Mouse (Mus musculus) embryonic facial prominence, embryonic 13.5 days (tissue): Measurements from ENCODE around the gene Gm36210. TPM values are rescaled to one million over a fixed set of nuclear protein-coding genes. Genes with fewer than 3 reads are reported as not detected.

Source experiments
- ATAC-seq: fragments of 200-750 bp; cut with Nextera tagmentation; 2 replicates; pipeline ENCODE4 v1.8.0; 2017; ENCODE audit warnings: low read depth; ENCODE audit not compliant: insufficient number of reproducible peaks, insufficient read depth, low FRiP score, low TSS enrichment
- H3K27ac ChIP-seq: fragments of 300-500 bp; sonication (generic); 2 replicates; pipeline ENCODE4 v1.5.1; 2015; ENCODE audit warnings: moderate library complexity, mild to moderate bottlenecking, inconsistent platforms
- H3K27me3 ChIP-seq: fragments of 300-500 bp; sonication (generic); 2 replicates; pipeline ENCODE4 v1.6.1; 2015; ENCODE audit warnings: mild to moderate bottlenecking, inconsistent platforms
- H3K36me3 ChIP-seq: fragments of 300-500 bp; sonication (generic); 2 replicates; pipeline ENCODE4 v1.6.1; 2015; ENCODE audit warnings: mild to moderate bottlenecking, inconsistent platforms
- H3K4me1 ChIP-seq: fragments of 300-500 bp; sonication (generic); 2 replicates; pipeline ENCODE4 v1.6.1; 2015; ENCODE audit warnings: inconsistent platforms
- H3K4me2 ChIP-seq: fragments of 300-500 bp; sonication (generic); 2 replicates; pipeline ENCODE4 v1.6.1; 2015; ENCODE audit warnings: moderate library complexity, mild to moderate bottlenecking, inconsistent platforms
- H3K4me3 ChIP-seq: fragments of 300-500 bp; sonication (generic); 2 replicates; pipeline ENCODE4 v1.5.1; 2015; ENCODE audit warnings: mild to moderate bottlenecking, inconsistent platforms
- H3K9ac ChIP-seq: fragments of 300-500 bp; sonication (generic); 2 replicates; pipeline ENCODE4 v1.6.1; 2015; ENCODE audit warnings: mild to moderate bottlenecking, inconsistent platforms
- H3K9me3 ChIP-seq: fragments of 300-500 bp; sonication (generic); 2 replicates; pipeline ENCODE4 v1.6.1; 2016; ENCODE audit warnings: inconsistent platforms
- WGBS: fragments of 180-500 bp; shearing (Covaris S2); methylation state at CpG from one replicate; pipeline ENCODE4 v1.1.7; 2015; ENCODE audit warnings: mixed read lengths; 5-methylcytosine and 5-hydroxymethylcytosine counted together
- polyA plus RNA-seq: library from polyadenylated mRNA; unstranded; fragments of >200 nt; fragmentation: Nextera tagmentation; extraction: Ambion mirVana; gene quantifications from 2 replicates; pipeline ENCODE4 v1.2.1, GENCODE M21; 2015

Gm36210 gene
- polyA plus RNA-seq, result 0.15 TPM in 1 of 2 replicates, not detected in the other

DNA sequence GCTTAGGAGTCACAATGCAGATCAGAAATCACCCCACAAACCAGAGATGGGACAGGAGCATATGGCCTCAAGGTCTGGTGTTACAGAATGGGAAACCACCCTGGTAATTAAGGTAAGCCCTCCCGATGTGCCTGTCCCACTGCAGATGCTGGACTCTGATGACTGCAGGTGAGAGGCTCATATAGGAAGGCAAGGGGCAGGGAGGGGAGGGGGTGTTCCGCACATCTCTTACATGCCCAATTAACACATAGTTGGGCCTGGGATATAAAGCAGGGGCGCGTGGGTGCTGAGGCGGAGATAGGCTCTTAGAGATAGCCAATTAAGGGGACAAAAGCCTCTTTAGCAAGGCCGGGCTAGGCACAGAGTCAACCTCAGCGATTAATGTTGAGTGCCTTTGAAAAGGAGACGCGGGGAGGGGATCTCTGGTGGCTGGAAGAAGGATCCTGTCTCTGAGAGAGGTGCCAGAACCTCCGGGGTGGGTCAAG, at the start of gene Gm36210:
Gene Gm36210, minus strand, starts transcription at position 51 of the 485 bp plus-strand sequence.
- Histone ChIP-seq H3K4me3 (no peak within 1 kb of the TSS), H3K27ac (no peak within 1 kb of the TSS), H3K27me3 (no peaks in the 10 kb centered on the region), H3K4me1 (no peaks in the 10 kb centered on the region), H3K9ac (no peak within 1 kb of the TSS), H3K36me3 (no peaks in the 10 kb centered on the region), H3K9me3 (no peaks in the 10 kb centered on the region), H3K4me2 (no peak within 1 kb of the TSS)
- no peak for ATAC-seq
- 63% methylated on average over 10 of the region's 10 CpGs for WGBS

DNA sequence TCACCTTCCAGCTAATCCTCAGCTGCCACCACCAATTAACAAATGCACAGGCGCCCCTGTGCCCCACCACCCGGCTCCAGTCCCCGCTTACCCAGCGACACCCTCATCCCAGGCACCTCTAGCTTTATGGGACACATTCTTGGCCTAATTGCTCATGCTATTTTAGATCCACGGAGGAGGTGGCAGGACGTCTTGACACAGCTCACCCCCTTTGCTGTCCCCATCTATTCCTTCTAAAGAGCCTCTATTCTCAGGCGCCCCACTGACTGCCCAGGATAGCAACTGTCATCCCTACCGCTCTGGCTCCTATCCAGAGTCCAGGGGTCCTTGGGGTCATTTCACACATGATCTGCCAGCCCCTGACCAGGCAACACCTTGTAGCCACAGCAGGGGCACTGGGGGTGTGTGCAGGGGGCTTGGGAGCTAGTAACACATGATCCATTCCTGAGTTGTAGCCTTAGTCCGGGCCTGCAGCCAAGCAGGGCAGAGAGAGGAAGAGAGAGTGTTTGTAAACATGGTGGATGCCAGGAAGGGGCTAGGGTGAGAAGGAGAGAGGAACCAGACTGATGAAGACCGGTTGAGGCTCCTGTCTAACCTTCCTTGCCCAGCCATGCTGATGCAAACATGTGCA, 47.6 kb upstream of the Gm36210 start:
- WGBS, result 32% methylated on average over 10 of the region's 10 CpGs

DNA sequence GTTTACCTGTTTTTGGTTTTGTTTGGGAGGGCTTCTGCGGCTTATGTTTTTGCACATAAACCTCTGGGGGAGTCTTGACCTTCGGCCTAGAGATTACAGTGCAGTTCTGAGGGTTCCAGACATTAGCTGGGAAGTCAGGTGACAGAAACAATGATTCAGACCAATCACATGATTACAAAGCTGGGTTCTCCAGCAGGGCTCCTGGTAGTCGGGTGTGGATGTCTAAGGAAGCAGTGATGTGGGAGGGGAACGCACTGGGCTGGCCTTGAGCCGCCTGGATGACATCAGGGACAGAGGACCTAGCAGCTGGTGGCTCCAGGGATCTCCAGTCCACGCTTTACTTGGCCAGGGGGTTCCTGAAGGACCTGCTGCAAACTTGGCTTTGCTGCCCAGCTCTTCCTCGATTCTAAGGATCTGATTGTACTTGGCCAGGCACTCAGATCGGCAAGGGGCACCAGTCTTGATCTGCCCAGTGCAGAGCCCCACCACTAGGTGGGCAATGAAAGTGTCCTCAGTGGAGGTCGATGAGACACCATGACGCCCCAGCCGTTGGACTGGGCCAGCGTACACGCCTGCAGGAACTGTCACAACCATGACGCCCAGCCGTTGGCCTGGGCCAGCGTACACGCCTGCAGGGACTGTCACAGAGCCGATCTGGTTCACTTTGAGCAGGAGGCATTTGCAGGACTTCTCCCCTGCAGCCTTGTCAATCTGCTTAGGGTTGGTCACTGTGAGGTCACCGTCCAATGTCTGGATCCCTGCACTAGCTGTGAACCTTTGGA, 44.4 kb upstream of the Gm36210 start:
- no peaks in the 10 kb centered on the region for H3K9me3 ChIP-seq
- no peaks in the 10 kb centered on the region for H3K4me1 ChIP-seq
- no peak overlapping the region for H3K27ac ChIP-seq
- H3K4me3 ChIP-seq, result no peak overlapping the region
- H3K9ac ChIP-seq, result no peak overlapping the region
- no peaks in the 10 kb centered on the region for H3K36me3 ChIP-seq
- 77% methylated on average over 19 of the region's 19 CpGs for WGBS
- no peak for ATAC-seq
- peaks cover 6% of the 10 kb centered on the region; the same call in 1 of the 2 replicates for H3K27me3 ChIP-seq
- no peak overlapping the region for H3K4me2 ChIP-seq

More for the DNA sequence above, 47.6 kb upstream of the Gm36210 start:
- ATAC-seq, result no peak
- no peak overlapping the region for H3K4me3 ChIP-seq
- H3K9me3 ChIP-seq, result no peaks in the 10 kb centered on the region
- no peak overlapping the region for H3K27ac ChIP-seq
- H3K27me3 ChIP-seq, result peaks cover 6% of the 10 kb centered on the region; the same call in 1 of the 2 replicates
- H3K4me1 ChIP-seq, result no peaks in the 10 kb centered on the region
- H3K9ac ChIP-seq, result no peak overlapping the region
- H3K36me3 ChIP-seq, result no peaks in the 10 kb centered on the region
- no peak overlapping the region for H3K4me2 ChIP-seq

DNA sequence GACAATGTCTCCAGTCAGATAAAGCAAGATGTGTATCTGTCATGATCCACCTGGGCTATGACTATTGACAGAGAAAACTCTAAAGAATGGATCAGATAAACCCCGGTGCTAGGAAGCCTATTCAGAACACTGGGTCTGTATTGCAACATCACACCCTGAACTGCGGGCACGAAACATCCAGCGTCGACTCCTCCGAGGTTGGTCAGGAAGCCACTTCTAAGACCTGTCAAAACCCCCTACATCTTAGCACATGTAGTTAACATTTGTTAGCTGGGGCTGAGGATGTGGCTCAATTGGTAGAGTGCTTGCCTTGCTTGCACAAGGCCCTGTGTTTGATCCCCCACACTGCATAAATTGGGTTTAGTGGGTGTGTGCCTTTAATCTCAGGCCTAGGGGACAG, 42.1 kb upstream of the Gm36210 start:
- no peak for ATAC-seq
- 77% methylated on average over 6 of the region's 6 CpGs for WGBS
- H3K36me3 ChIP-seq, result no peaks in the 10 kb centered on the region
- no peaks in the 10 kb centered on the region for H3K4me1 ChIP-seq
- H3K9me3 ChIP-seq, result no peaks in the 10 kb centered on the region
- no peak overlapping the region for H3K4me2 ChIP-seq
- H3K4me3 ChIP-seq, result no peak overlapping the region
- no peaks in the 10 kb centered on the region for H3K27me3 ChIP-seq
- no peak overlapping the region for H3K9ac ChIP-seq
- H3K27ac ChIP-seq, result no peak overlapping the region

DNA sequence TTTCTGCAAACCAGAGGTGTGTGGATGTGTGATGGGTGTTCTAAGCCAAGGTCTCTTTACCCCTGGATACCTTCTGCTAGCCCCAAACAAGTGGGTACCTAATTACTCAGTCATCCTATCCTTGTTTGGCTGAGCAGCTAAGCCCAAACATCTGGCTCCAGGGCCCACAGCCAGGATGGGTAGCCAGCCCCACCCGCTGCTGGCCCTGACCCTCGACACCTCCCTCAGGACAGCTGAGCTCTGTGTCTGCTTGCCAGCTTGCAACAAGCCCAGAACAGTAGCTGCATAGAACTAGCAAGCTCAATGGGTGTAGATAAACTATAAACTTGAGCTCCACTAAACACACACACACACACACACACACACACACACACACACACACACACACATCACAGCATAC, 41.5 kb upstream of the Gm36210 start:
- H3K4me2 ChIP-seq, result no peak overlapping the region
- ATAC-seq, result no peak
- no peaks in the 10 kb centered on the region for H3K9me3 ChIP-seq
- H3K4me3 ChIP-seq, result no peak overlapping the region
- no peak overlapping the region for H3K9ac ChIP-seq
- no peaks in the 10 kb centered on the region for H3K4me1 ChIP-seq
- WGBS, result 33% methylated on average over 2 of the region's 2 CpGs
- H3K27me3 ChIP-seq, result no peaks in the 10 kb centered on the region
- no peak overlapping the region for H3K27ac ChIP-seq
- H3K36me3 ChIP-seq, result no peaks in the 10 kb centered on the region

DNA sequence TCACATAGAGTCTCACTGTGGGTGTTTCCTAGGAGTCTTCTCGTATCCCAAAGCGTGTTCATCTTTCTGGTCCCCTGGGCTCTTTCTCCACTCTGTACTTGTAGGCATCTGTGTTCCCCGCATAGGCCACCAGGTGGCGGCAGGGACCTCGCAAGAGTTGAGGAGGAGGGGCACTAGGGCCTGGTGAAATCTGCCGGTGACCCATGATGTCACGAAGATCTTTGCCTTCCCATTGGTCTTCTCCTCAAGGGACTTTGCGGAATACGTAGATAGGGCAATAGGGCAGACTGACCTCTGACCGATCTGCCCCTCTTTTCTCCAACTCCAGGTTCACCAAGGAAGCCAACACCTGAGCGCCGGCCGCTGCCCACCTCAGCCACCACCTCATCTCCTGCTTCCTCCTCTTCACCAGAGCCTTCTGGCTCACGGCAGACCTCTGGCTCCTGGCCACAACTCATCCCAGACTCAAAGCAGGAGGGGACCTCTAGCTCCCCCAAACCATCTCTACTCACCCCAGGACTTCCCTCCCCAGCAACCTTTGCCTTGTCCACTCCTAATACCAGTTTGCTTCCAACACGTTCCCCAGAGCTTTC, 37.0 kb upstream of the Gm36210 start:
- peak; percentile 59; the same call in 1 of the 2 replicates for ATAC-seq

DNA sequence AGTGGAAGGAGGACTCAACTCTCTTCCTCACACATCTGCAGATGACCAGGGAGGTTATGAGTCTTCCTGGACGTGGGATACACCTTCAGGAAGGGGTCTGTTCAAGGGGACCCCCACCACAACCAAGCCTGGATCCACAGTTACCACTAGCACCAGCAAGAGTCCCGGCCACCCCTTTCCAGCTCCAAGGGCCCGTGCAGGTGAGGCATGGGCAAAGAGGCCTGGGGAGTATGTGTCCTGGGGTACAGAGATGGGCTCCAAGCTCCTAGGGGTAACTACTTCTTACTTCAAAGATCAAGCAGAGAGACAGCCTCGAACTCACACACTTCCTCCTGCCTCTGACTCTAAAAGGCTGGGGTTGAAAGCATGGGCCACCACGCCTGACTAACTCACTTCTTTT, 36.4 kb upstream of the Gm36210 start:
- Histone ChIP-seq H3K9me3 (no peaks in the 10 kb centered on the region), H3K36me3 (no peaks in the 10 kb centered on the region), H3K27me3 (no peaks in the 10 kb centered on the region), H3K27ac (no peak overlapping the region), H3K4me2 (no peak overlapping the region), H3K9ac (no peak overlapping the region), H3K4me3 (no peak overlapping the region), H3K4me1 (no peaks in the 10 kb centered on the region)
- 58% methylated on average over 5 of the region's 5 CpGs for WGBS
- no peak for ATAC-seq

More for the DNA sequence above, 37.0 kb upstream of the Gm36210 start:
- H3K4me3 ChIP-seq, result peak overlapping the region; percentile 30
- no peaks in the 10 kb centered on the region for H3K27me3 ChIP-seq
- no peaks in the 10 kb centered on the region for H3K4me1 ChIP-seq
- 18% methylated on average over 15 of the region's 15 CpGs for WGBS
- peak overlapping the region; percentile 53 for H3K4me2 ChIP-seq
- H3K27ac ChIP-seq, result no peak overlapping the region
- H3K36me3 ChIP-seq, result no peaks in the 10 kb centered on the region
- no peaks in the 10 kb centered on the region for H3K9me3 ChIP-seq
- no peak overlapping the region for H3K9ac ChIP-seq

DNA sequence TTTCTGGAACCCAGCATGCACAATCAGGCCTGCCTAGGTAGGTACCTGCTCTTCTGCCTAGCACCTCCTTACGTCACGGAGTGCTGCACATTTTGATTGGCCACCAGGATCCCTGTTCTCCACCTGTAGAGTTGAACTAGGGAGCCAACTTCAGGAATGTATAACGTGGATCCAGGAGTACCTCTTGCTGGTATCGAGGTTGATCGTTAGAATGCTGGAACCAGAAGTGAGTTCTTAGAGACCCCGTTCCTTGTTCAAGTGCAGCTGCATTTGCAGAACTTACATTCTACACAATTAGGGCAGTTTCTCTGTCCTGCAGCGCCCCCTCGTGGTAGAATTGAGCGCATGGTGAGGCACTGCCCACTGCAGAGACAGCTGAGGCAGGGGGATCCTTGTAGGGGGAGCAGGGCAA, 33.8 kb upstream of the Gm36210 start:
- no peaks in the 10 kb centered on the region for H3K36me3 ChIP-seq
- no peaks in the 10 kb centered on the region for H3K9me3 ChIP-seq
- no peak overlapping the region for H3K4me3 ChIP-seq
- H3K27ac ChIP-seq, result no peak overlapping the region
- H3K27me3 ChIP-seq, result no peaks in the 10 kb centered on the region
- no peaks in the 10 kb centered on the region for H3K4me1 ChIP-seq
- WGBS, result 17% methylated on average over 9 of the region's 9 CpGs
- no peak overlapping the region for H3K4me2 ChIP-seq
- no peak for ATAC-seq
- H3K9ac ChIP-seq, result no peak overlapping the region

DNA sequence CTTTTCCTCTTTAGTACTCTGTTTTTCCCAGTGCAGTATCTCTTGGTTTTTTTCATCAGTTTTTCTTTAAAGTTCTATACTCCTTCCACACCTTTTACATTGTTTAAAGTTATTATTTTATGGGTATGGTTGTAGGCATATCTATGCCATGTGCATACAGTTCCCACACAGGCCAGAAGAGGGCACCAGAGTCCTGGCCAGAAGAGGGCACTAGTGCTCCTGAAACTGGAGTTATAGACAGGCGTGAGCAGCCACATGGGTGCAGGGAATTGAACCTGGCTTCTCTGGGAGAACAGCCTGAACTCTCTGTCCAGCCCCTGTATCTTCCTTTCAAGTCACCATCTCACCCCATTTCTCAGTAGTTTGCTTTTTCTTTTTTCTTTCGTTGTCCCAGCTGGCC, 32.1 kb upstream of the Gm36210 start:
- no peaks in the 10 kb centered on the region for H3K36me3 ChIP-seq
- no peak for ATAC-seq
- no peaks in the 10 kb centered on the region for H3K9me3 ChIP-seq
- 38% methylated on average over 2 of the region's 2 CpGs for WGBS
- no peak overlapping the region for H3K27ac ChIP-seq
- no peak overlapping the region for H3K9ac ChIP-seq
- no peaks in the 10 kb centered on the region for H3K4me1 ChIP-seq
- H3K4me2 ChIP-seq, result no peak overlapping the region
- H3K4me3 ChIP-seq, result no peak overlapping the region
- no peaks in the 10 kb centered on the region for H3K27me3 ChIP-seq

DNA sequence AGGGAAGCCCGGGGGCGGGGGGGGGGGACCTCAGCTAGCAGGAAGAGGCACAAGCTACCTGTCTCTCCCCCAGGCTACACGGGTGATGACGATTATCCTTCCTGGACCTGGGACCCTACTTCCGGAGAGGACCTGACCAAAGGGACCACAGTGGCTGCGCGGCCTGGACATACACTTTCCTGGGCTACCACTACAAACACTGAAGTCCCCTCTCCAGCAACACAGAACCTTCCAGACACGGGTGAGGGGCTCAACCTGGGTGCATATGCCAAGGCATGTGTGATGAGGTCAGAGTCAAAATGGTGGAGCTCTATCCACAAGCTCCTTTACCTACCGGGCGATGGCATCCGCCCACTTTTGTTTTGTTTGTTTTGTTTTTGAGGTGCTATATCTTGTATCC, 31.1 kb upstream of the Gm36210 start:
- no peaks in the 10 kb centered on the region for H3K36me3 ChIP-seq
- no peak overlapping the region for H3K4me3 ChIP-seq
- no peak overlapping the region for H3K4me2 ChIP-seq
- ATAC-seq, result no peak
- no peaks in the 10 kb centered on the region for H3K27me3 ChIP-seq
- 73% methylated on average over 11 of the region's 11 CpGs for WGBS
- H3K9me3 ChIP-seq, result no peaks in the 10 kb centered on the region
- no peak overlapping the region for H3K9ac ChIP-seq
- no peaks in the 10 kb centered on the region for H3K4me1 ChIP-seq
- no peak overlapping the region for H3K27ac ChIP-seq

DNA sequence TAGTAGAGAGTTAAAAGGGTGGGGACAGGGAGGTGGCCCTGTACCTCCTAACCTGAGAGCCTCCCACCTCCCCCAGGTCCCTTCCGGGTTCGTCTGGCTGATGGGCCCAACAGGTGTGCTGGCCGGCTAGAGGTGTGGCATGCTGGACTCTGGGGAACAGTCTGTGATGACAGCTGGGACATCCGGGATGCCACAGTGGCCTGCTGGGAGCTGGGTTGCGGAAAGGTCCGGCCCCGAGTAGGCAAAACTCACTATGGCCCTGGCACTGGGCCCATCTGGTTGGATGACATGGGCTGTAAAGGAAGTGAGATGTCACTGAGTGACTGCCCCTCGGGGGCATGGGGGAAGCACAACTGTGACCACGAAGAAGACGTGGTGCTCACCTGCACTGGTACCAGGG, 30.5 kb upstream of the Gm36210 start:
- H3K9ac ChIP-seq, result no peak overlapping the region
- H3K9me3 ChIP-seq, result no peaks in the 10 kb centered on the region
- no peak overlapping the region for H3K27ac ChIP-seq
- ATAC-seq, result no peak
- no peak overlapping the region for H3K4me2 ChIP-seq
- 77% methylated on average over 10 of the region's 10 CpGs for WGBS
- no peaks in the 10 kb centered on the region for H3K27me3 ChIP-seq
- no peaks in the 10 kb centered on the region for H3K4me1 ChIP-seq
- no peak overlapping the region for H3K4me3 ChIP-seq
- no peaks in the 10 kb centered on the region for H3K36me3 ChIP-seq
